Mouse (Mus musculus) lung, postnatal 0 days (tissue): ENCODE results near the gene Fgr.

ENCODE experiments used
- CTCF ChIP-seq: IDR thresholded peaks from 2 replicates; pipeline ENCODE4 v1.5.1; 2016; ENCODE audit warnings: antibody characterized with exemption, mild to moderate bottlenecking
- EP300 ChIP-seq: IDR thresholded peaks from 2 replicates; pipeline ENCODE4 v1.6.1; 2016; ENCODE audit warnings: antibody characterized with exemption, mild to moderate bottlenecking, control low read depth

DNA sequence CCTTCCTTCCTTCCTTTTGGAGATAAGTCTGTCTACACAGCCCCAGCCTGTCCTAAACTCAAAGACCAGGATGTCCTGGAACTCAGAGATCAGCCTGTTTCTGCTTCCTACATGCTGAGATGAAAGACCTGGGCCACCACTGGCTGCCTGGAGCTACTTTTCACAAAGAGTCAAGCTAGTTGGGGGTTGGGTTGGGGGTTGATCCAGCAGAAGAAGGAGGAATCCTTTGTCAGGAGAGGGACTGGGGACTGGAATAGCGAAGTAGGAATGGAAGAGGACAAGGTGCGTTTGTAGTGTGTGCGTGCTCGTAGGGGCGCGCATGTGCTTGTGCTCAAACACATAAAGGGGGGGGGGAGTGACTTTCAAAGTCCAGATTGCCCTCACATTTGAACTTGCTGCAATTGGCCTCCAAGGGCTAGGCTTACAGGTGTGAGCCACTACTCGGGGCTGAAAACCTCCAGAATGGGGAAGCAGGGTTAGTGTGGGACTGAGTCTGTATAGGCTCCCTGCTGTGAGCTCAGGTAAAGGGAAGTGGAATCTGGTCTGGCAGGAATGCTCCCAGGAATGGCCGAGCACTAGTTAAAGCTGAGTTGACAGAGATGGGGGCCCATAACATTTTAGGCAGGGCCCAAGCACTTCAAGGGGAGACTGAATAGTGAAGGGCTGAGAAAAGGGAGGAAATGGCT is 58.7 kb downstream of the Fgr start:
- TF ChIP-seq CTCF, result no peak
- TF ChIP-seq EP300, result no peak
